Mouse (Mus musculus): ENCODE data around the gene Slc22a14.
"Not testable (repeated sequence)": the region's sequence is repeated elsewhere in the genome, so short reads cannot be mapped to it uniquely, and the experiment has no call there.

Slc22a14 gene

GRCm38 (mm10) chr9:119260825-119261224 is 104.5 kb downstream of the Slc22a14 start:
- DNase-seq (ENCODE audit: low spot score), result no peak

GRCm38 (mm10) chr9:119258785-119259184 is 106.6 kb downstream of the Slc22a14 start:
- DNase-seq (ENCODE audit: low spot score), result no peak

GRCm38 (mm10) chr9:119258128-119258527 is 107.2 kb downstream of the Slc22a14 start:
- no peak for DNase-seq (ENCODE audit: low spot score)

- no peak for DNase-seq (ENCODE audit: low spot score)
These were observed 109.2 kb downstream of the Slc22a14 start for GRCm38 (mm10) chr9:119256161-119256560.

GRCm38 (mm10) chr9:119255096-119255495 is 110.3 kb downstream of the Slc22a14 start:
- DNase-seq (ENCODE audit: low spot score), result no peak

GRCm38 (mm10) chr9:119254187-119254586 is 111.2 kb downstream of the Slc22a14 start:
- no peak for DNase-seq (ENCODE audit: low spot score)

- DNase-seq (ENCODE audit: low spot score), result no peak
These were observed 117.4 kb downstream of the Slc22a14 start for GRCm38 (mm10) chr9:119247996-119248395.

GRCm38 (mm10) chr9:119246826-119247225 is 118.5 kb downstream of the Slc22a14 start:
- DNase-seq (ENCODE audit: low spot score), result no peak

GRCm38 (mm10) chr9:119243981-119244380 is 121.4 kb downstream of the Slc22a14 start:
- DNase-seq (ENCODE audit: low spot score), result no peak

GRCm38 (mm10) chr9:119241169-119241865 is 124.0 kb downstream of the Slc22a14 start:
- no peak for DNase-seq (ENCODE audit: low spot score)

GRCm38 (mm10) chr9:119240286-119240997 is 124.9 kb downstream of the Slc22a14 start:
- DNase-seq (ENCODE audit: low spot score), result no peak

GRCm38 (mm10) chr9:119239274-119239673 is 126.1 kb downstream of the Slc22a14 start:
- no peak for DNase-seq (ENCODE audit: low spot score)

- no peak for DNase-seq (ENCODE audit: low spot score)
These were observed 126.6 kb downstream of the Slc22a14 start for GRCm38 (mm10) chr9:119238796-119239195.

- DNase-seq (ENCODE audit: low spot score), result no peak
These were observed 133.8 kb downstream of the Slc22a14 start for GRCm38 (mm10) chr9:119231552-119231951.

GRCm38 (mm10) chr9:119230829-119231228 is 134.5 kb downstream of the Slc22a14 start:
- DNase-seq (ENCODE audit: low spot score), result no peak

- DNase-seq (ENCODE audit: low spot score), result no peak
These were observed 145.1 kb downstream of the Slc22a14 start for GRCm38 (mm10) chr9:119220249-119220648.

- no peak for DNase-seq (ENCODE audit: low spot score)
These were observed 145.7 kb downstream of the Slc22a14 start for GRCm38 (mm10) chr9:119219667-119220066.

- DNase-seq (ENCODE audit: low spot score), result not testable (repeated sequence)
These were observed 150.0 kb downstream of the Slc22a14 start for GRCm38 (mm10) chr9:119215341-119215740.

GRCm38 (mm10) chr9:119214601-119215000 is 150.8 kb downstream of the Slc22a14 start:
- DNase-seq (ENCODE audit: low spot score), result no peak

GRCm38 (mm10) chr9:119212996-119213395 is 152.4 kb downstream of the Slc22a14 start:
- DNase-seq (ENCODE audit: low spot score), result no peak

GRCm38 (mm10) chr9:119208998-119209397 is 156.4 kb downstream of the Slc22a14 start, which contains the start of gene Slc22a13:
Gene Slc22a13 (minus strand): TSS chr9:119209098.
- DNase-seq (ENCODE audit: low spot score), result no peak

GRCm38 (mm10) chr9:119207113-119207512 is 158.2 kb downstream of the Slc22a14 start:
- DNase-seq (ENCODE audit: low spot score), result no peak

- DNase-seq (ENCODE audit: low spot score), result no peak
These were observed 158.7 kb downstream of the Slc22a14 start for GRCm38 (mm10) chr9:119206666-119207065.
